Mouse (Mus musculus): ENCODE measurements around the gene Taz. TPM values are rescaled to one million over a fixed set of nuclear protein-coding genes. Genes with fewer than 3 reads are reported as not detected.

Gene Taz
- polyA plus RNA-seq, 1 experiment from 2014 or later: 93.6 TPM

DNA sequence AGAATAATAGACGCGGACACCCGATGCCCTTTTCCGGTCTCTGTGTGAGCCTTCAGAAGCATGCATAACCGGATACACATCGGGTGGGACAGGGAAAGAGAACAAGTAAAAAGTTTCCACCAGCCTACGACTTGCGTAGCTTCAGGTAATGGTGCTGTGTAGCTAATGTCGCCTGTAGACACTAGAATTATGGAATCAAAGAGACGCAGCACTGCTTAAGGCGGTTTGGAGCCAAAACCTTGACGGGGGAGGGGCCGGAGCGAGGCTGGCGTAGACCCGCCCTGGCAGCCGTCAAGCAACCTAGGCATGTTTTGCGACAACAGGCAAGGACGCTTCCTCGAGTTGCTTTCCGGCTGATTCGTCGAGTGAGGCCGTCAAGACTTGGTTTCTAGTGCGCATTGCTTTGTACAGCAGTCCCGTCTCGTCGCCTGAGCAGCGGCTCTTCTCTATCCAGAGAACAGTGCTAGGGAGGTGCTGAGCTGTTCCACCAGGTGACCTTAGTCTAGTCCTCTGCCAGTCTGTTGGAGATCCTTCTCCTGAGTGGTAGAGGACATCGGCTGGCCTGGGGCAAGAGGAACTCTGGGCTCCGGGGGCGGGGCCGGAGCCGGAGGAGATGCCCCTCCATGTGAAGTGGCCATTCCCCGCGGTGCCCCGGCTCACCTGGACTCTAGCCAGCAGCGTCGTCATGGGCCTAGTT is 831 bp downstream of the Taz start:
- H3K4me3 ChIP-seq: peak overlapping the region; percentile 51
- peak overlapping the region; percentile 86 for H3K27ac ChIP-seq (replicated peaks)
- H3K4me2 ChIP-seq (replicated peaks): peak overlapping the region; percentile 67
- peak overlapping the region; percentile 71 for H3K9ac ChIP-seq (replicated peaks)
- peaks cover 19% of the 10 kb centered on the region for H3K4me1 ChIP-seq
- ATAC-seq (replicated peaks): peak; percentile 89
- H3K9me3 ChIP-seq: no peaks in the 10 kb centered on the region
- no peaks in the 10 kb centered on the region for H3K27me3 ChIP-seq
- WGBS: 25% methylated on average over 39 of the region's 39 CpGs
- no peaks in the 10 kb centered on the region for H3K36me3 ChIP-seq

DNA sequence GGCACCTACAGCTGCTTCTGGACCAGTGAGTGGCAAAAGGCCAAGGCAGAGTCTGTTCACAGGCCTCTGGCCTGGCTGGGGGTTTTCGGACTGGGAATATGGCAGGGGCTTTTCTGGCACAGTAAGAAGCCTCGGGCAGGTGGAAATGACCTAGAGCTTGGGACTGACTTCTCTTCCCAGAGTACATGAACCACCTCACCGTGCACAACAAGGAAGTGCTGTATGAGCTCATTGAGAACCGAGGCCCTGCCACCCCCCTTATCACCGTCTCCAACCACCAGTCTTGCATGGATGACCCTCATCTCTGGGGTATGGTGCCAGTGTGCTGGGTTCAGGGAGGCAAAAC is 1.4 kb downstream of the Taz start:
- Histone ChIP-seq H3K36me3 (no peaks in the 10 kb centered on the region), H3K9ac (replicated peaks) (peak overlapping the region; percentile 71), H3K4me3 (peak overlapping the region; percentile 51), H3K27me3 (no peaks in the 10 kb centered on the region), H3K27ac (replicated peaks) (peak overlapping the region; percentile 86), H3K4me2 (replicated peaks) (peak overlapping the region; percentile 67), H3K9me3 (no peaks in the 10 kb centered on the region), H3K4me1 (peaks cover 19% of the 10 kb centered on the region)
- WGBS: 38% methylated on average over 5 of the region's 5 CpGs
- peak; percentile 23 for ATAC-seq (replicated peaks)

DNA sequence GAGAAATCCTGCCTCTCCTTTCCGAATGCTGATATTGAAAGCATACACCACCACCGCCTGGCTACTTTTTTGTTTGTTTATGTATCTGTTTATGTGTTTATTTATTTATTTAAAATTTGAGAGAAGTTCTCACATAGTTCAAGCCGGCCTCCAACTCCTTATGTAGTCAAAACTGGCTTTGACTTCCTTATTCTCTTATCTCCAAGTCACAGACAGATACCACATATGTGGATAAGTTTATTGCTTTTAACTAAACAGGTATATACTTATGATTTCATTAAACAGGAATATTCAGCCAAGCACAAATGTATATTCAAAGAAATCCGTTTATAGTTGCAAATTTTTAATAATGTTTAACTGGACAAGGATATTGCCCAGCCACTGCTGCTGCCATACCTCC is 11.7 kb downstream of the Taz start:
- Histone ChIP-seq H3K9ac (replicated peaks) (no peak overlapping the region), H3K4me3 (no peak overlapping the region), H3K4me1 (peaks cover 13% of the 10 kb centered on the region), H3K27me3 (no peaks in the 10 kb centered on the region), H3K27ac (replicated peaks) (no peak overlapping the region), H3K36me3 (no peaks in the 10 kb centered on the region), H3K9me3 (no peaks in the 10 kb centered on the region), H3K4me2 (replicated peaks) (no peak overlapping the region)
- 78% methylated on average over 4 of the region's 4 CpGs for WGBS
- no peak for ATAC-seq (replicated peaks)

DNA sequence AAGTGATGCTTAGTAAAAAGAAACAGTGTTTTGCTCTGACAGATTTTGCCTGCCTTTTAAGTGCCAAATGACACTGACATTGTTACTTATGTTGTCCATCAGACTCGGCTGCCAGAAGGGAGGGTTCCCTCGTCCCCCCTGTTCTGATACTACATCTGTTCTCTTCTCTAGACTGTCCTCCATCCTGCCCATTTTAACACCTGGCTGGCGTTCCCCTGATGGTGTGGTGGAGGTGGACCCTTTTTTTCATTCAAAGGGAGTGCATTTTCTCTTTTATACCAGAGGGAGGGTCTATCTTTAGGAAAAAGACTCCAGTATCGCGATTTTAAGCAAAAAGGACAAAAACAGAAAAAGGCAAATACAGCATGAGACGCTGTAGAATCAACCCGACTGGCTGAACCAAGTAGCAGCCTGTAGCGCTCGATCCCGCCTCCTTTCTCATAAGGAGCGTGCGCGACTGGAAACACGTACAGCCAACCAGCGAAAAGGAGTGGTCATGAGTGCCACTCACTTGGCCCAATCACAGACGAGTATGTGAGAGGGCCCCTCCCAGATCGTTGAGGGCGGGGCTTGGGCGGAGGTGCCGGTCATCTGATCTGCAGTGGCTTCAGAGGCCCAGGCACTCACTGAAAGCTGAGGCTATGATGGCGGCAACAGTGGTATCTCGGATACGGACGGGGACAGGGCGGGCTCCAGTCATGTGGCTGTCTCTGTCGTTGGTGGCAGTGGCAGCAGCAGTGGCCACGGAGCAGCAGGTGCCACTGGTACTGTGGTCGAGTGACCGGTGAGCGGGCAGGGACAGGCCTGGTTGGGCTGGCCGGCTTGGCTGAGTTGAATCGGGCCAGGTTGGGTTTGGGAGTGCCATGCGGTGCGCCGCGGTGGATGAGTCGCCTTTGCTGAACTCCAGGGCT is 15.1 kb downstream of the Taz start, which contains the start of gene Atp6ap1:
Gene Atp6ap1 (plus strand): TSS at position 560 of the 911 bp plus-strand sequence.
- H3K27me3 ChIP-seq: no peaks in the 10 kb centered on the region
- H3K4me3 ChIP-seq: peak within 1 kb of the TSS; percentile 64
- H3K4me2 ChIP-seq (replicated peaks): peak within 1 kb of the TSS; percentile 62
- peaks cover 21% of the 10 kb centered on the region for H3K4me1 ChIP-seq
- peak; percentile 100 for ATAC-seq (replicated peaks)
- peak within 1 kb of the TSS; percentile 91 for H3K27ac ChIP-seq (replicated peaks)
- H3K9me3 ChIP-seq: no peaks in the 10 kb centered on the region
- H3K9ac ChIP-seq (replicated peaks): peak within 1 kb of the TSS; percentile 66
- H3K36me3 ChIP-seq: peaks cover 16% of the 10 kb centered on the region; the same call in 1 of the 2 replicates
- 13% methylated on average over 37 of the region's 37 CpGs for WGBS

DNA sequence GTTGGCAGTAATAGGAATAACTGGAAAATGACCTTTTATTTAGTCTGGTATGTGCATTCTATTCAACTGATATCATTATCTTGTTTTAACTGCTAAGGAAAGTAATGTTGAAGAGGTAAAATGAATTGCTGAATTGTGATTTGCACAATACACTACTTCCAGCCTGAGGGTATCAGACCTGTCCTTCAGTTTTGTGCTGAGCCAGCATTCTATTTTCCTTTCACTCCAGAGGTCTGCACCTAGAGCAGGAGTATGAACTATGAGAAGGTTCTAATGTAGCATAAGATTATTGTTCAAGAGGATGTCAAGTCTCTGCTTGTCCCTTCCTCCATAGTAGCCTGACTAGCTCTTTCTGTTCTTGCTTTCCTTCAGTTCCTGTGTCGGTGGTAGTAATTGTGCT is 16.6 kb downstream of the Taz start:
- WGBS: 100% methylated on average over 1 of the region's 1 CpGs
- no peaks in the 10 kb centered on the region for H3K27me3 ChIP-seq
- peaks cover 21% of the 10 kb centered on the region for H3K4me1 ChIP-seq
- ATAC-seq (replicated peaks): no peak
- no peaks in the 10 kb centered on the region for H3K9me3 ChIP-seq
- no peak overlapping the region for H3K9ac ChIP-seq (replicated peaks)
- H3K4me3 ChIP-seq: no peak overlapping the region
- no peak overlapping the region for H3K27ac ChIP-seq (replicated peaks)
- peaks cover 25% of the 10 kb centered on the region; the same call in 1 of the 2 replicates for H3K36me3 ChIP-seq
- no peak overlapping the region for H3K4me2 ChIP-seq (replicated peaks)

DNA sequence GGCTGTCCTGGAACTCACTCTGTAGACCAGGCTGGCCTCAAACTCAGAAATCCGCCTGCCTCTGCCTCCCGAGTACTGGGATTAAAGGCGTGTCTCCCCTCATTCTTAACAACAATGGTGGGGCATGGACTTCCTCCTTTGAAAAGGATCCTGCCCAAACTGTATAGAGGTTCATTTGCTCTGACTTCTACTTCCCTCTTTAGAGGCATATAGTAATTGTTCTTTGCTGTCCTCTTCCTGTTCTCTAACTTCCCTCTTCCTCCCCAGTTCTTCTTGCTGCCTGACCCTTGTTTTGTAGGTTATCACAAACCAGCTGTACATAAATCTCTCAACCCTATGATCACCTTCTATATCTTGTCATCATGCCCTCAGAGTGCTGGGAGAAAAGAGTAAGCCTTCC is 18.0 kb downstream of the Taz start:
- peaks cover 21% of the 10 kb centered on the region for H3K4me1 ChIP-seq
- H3K9me3 ChIP-seq: no peaks in the 10 kb centered on the region
- H3K27me3 ChIP-seq: no peaks in the 10 kb centered on the region
- ATAC-seq (replicated peaks): no peak
- H3K4me3 ChIP-seq: no peak overlapping the region
- no peak overlapping the region for H3K27ac ChIP-seq (replicated peaks)
- no peak overlapping the region for H3K4me2 ChIP-seq (replicated peaks)
- no peak overlapping the region for H3K9ac ChIP-seq (replicated peaks)
- 86% methylated on average over 3 of the region's 3 CpGs for WGBS
- H3K36me3 ChIP-seq: peaks cover 25% of the 10 kb centered on the region; the same call in 1 of the 2 replicates

DNA sequence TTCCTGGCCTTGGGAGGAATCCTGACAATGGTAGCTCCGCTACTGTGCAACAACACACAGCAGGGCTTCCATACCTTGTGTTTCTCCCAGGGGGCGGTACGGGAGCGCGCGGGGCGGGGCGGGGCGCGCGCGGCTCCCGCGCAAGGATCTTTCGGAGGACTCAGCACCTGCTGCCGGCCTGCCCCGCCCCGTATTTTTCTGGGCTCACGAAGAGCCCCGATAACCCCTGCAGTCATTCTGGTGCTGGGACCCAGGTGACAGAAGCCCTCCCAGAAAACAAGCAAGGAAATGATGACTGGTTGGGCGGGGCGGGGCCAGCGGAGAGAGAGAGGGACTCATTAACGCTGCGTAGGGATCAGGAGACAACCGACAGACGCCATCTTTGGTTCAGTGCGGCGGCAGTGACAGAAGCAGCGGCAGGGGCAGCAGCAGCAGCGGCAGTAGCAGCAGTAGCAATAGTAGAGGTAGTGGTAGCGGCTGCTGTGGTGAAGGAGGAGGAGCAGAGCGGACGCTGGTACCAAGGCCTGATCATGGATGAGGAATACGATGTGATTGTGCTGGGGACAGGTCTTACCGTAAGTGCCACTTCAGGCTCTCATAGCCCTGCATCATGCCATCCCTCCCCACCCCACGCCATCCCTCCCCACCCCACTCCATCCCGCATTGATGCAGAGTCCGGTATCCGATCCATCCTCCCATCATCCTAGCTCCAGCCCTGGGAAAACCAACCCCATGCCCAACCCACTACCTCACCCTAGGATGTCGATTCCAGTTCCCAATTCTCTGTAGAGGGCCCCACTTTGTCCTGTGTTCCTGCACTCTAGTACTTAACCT is 23.4 kb downstream of the Taz start, which contains the start of gene Gdi1:
Gene Gdi1 (plus strand): TSS at position 132 of the 834 bp plus-strand sequence.
- 15% methylated on average over 40 of the region's 41 CpGs for WGBS
- H3K9me3 ChIP-seq: no peaks in the 10 kb centered on the region
- H3K4me3 ChIP-seq: peak within 1 kb of the TSS; percentile 59
- no peaks in the 10 kb centered on the region for H3K27me3 ChIP-seq
- H3K36me3 ChIP-seq: peaks cover 37% of the 10 kb centered on the region; the same call in 1 of the 2 replicates
- peaks cover 17% of the 10 kb centered on the region for H3K4me1 ChIP-seq
- peak; percentile 88 for ATAC-seq (replicated peaks)
- peak within 1 kb of the TSS; percentile 96 for H3K27ac ChIP-seq (replicated peaks)
- H3K4me2 ChIP-seq (replicated peaks): peak within 1 kb of the TSS; percentile 56
- H3K9ac ChIP-seq (replicated peaks): peak within 1 kb of the TSS; percentile 70

DNA sequence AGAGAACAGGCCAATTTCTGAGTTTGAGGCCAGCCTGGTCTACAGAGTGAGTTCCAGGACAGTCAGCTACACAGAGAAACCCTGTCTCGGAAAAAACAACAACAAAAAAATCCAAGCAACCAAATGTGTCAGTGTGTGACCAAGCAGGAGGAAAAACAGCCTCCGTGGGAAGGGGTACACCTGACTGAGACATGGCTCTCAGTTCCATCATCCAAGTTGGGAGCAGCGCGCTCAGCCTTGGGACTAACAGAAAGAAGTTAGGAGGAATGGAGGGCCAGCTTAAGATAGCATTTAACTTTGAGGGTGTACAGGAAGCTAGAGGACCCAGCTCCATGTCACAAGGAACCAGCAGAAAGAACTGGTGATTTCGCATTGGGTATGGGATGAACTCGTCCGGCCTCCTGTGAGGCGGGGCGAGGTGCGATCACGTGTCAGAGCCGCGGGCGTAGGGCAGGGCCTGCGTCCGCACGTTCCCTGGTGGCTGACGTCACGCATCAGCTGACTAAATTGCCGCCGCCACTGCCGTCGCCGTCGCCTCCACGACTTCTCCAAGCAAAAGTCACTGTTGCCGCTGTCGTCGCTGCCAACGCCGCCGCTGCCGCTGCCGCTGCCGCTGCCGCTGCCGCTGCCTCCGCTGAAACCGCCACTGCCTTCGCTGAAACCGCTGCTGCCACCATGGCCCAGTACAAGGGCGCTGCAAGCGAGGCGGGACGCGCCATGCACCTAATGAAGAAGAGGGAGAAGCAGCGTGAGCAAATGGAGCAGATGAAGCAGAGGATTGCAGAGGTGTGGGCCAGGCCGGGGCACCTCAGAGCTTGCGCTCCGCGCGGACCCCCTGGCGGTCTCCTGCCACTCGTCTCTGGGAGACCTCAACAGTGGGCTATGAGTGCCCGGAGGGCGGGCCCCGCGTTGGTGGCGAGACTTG is 31.1 kb downstream of the Taz start, which contains the start of gene Fam50a:
Gene Fam50a (plus strand): TSS at position 494 of the 925 bp plus-strand sequence.
- Histone ChIP-seq H3K27me3 (no peaks in the 10 kb centered on the region), H3K4me3 (peak within 1 kb of the TSS; percentile 71), H3K36me3 (peaks cover 15% of the 10 kb centered on the region; the same call in 1 of the 2 replicates), H3K4me2 (replicated peaks) (peak within 1 kb of the TSS; percentile 65), H3K4me1 (peaks cover 13% of the 10 kb centered on the region), H3K9me3 (no peaks in the 10 kb centered on the region), H3K9ac (replicated peaks) (peak within 1 kb of the TSS; percentile 74), H3K27ac (replicated peaks) (peak within 1 kb of the TSS; percentile 90)
- peak; percentile 97 for ATAC-seq (replicated peaks)
- WGBS: 23% methylated on average over 59 of the region's 59 CpGs

DNA sequence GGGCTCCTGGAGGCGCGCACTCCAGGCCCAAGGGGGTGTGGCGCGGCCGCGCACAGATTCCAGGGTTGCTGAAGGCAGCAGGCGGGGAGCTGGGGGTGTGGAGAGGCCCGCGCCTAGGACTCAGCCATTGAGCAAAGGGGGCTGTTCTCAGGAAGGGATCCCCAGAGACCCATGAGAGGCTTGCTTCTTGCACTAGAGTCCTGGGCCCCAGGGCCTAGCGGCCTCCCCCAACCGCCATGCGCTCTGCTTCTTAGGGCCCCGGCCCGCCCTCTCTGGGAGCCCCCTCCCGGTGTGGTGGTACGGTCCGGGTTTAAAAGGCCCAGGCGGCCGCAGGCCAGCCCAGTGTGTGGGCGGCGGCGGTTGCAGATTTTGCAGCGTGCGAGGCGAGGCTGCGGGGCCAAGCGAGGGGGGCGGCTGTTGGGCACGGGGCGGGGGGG is 47.0 kb downstream of the Taz start, which contains the start of gene Plxna3:
Gene Plxna3 (plus strand): TSS at position 342 of the 437 bp plus-strand sequence.
- H3K9ac ChIP-seq (replicated peaks): peak within 1 kb of the TSS; percentile 70
- H3K27me3 ChIP-seq: no peaks in the 10 kb centered on the region
- no peaks in the 10 kb centered on the region for H3K9me3 ChIP-seq
- peaks cover 36% of the 10 kb centered on the region for H3K4me1 ChIP-seq
- peak within 1 kb of the TSS; percentile 92 for H3K27ac ChIP-seq (replicated peaks)
- H3K4me3 ChIP-seq: peak within 1 kb of the TSS; percentile 56
- peak within 1 kb of the TSS; percentile 62 for H3K4me2 ChIP-seq (replicated peaks)
- ATAC-seq (replicated peaks): peak; percentile 95
- H3K36me3 ChIP-seq: no peaks in the 10 kb centered on the region
- WGBS: 27% methylated on average over 28 of the region's 30 CpGs

DNA sequence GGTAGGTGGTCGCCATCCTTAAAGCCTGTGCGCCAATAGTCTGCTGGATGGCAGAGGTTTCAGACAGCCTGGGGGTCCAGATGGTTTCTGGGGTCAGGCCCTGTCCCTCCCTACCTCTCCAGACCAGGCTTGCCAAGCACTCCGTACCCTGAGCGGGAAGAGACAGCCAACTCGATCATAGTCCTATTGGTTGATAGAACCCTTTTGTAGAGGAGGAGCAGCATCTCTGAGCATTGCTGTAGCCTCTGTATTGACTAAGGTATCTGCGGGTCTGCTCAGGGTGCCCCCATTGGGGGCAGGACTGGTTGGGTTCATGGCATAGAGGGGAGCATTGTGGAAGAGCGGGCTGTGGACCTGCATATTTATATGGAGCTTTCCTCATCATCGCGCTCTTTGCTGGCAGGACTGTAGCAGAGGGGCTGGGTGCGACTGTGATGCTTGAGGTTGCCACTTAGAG is 47.5 kb downstream of the Taz start:
- WGBS: 16% methylated on average over 10 of the region's 10 CpGs
- Histone ChIP-seq H3K36me3 (no peaks in the 10 kb centered on the region), H3K4me1 (peaks cover 36% of the 10 kb centered on the region), H3K9me3 (no peaks in the 10 kb centered on the region), H3K4me2 (replicated peaks) (peak overlapping the region; percentile 62), H3K27ac (replicated peaks) (peak overlapping the region; percentile 92), H3K9ac (replicated peaks) (peak overlapping the region; percentile 70), H3K27me3 (no peaks in the 10 kb centered on the region), H3K4me3 (peak overlapping the region; percentile 56)
- peak; percentile 54 for ATAC-seq (replicated peaks)
